In the genomic region with DNA sequence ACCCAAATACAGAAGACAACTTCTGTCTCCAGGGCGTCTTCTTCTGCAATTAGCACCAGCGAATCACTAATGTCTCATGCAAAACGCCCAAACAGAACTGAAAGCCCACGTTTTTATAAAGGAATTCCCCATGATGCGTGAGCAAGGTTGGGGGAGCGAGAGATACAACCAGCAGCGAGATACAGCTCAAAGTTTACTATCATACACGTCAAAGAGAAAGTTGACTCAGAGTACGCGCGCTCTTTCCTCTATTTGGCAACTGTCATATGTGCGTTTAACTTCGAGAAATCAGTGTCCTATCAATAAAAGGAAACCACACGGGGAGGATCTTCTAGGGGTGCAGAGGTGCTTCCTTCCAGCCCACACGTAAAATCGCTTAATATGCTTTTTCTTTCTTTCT, we compare ENCODE assay signal across 8 mouse cellular contexts. TPM values are rescaled to one million over a fixed set of nuclear protein-coding genes. Genes with fewer than 3 reads are reported as not detected.
DNase-seq lines count a peak whose midpoint lies in the region; ATAC-seq and TF ChIP-seq lines count a peak whose summit lies in the region.

No protein-coding gene starts in this region.

- no peak for ATAC-seq in heart, postnatal 0 days (ENCODE audit: insufficient read depth, low read depth)

- peak in 1 of 2 experiments; percentile 19 for DNase-seq in left cerebral cortex, adult 2 months (ENCODE audit: extremely low spot score in 1 of 2, low spot score in 2 of 2)
- DNase-seq in left cerebral cortex, postnatal 10 days (ENCODE audit: extremely low spot score in 1 of 2, low spot score in 2 of 2) = no peak
- DNase-seq in heart, postnatal 0 days (ENCODE audit: low spot score) = peak; percentile 28
- DNase-seq in T-cell, adult 2 months (ENCODE audit: low spot score) = no peak
- DNase-seq in gastrocnemius, postnatal 10 days = no peak
- DNase-seq in frontal cortex, postnatal 36 days (ENCODE audit: low spot score in 2 of 2) = no peak

- H3K9ac ChIP-seq in heart, postnatal 0 days (replicated peaks; ENCODE audit: low read depth, low read length) = peak overlapping the region; percentile 60

- no peaks in the 10 kb centered on the region for H3K36me3 ChIP-seq in heart, postnatal 0 days (replicated peaks; ENCODE audit: control insufficient read depth, insufficient read depth, low read length)
- H3K36me3 ChIP-seq in macrophage (ENCODE audit: inconsistent target) = no peaks in the 10 kb centered on the region

- WGBS in heart, postnatal 0 days = 4% methylated on average over 16 of the region's 16 CpGs
- WGBS in macrophage (ENCODE audit: missing documents) = 3% methylated on average over 15 of the region's 16 CpGs

- no peaks in the 10 kb centered on the region for H3K9me3 ChIP-seq in heart, postnatal 0 days (replicated peaks; ENCODE audit: control insufficient read depth, low read length)

- no peak for TF ChIP-seq CTCF in left cerebral cortex, adult 2 months (IDR thresholded peaks at IDR 0.05)
- TF ChIP-seq CTCF in heart, postnatal 0 days (IDR thresholded peaks at IDR 0.05; ENCODE audit: low read depth) = no peak

- H3K4me3 ChIP-seq in left cerebral cortex, adult 2 months = peak overlapping the region; percentile 78
- H3K4me3 ChIP-seq in brown adipose tissue, adult 24 weeks (ENCODE audit: insufficient read depth, low read depth, low read length) = peak overlapping the region; percentile 45
- H3K4me3 ChIP-seq in heart, postnatal 0 days (ENCODE audit: low read depth, low read length) = peak overlapping the region; percentile 83
- peak overlapping the region; percentile 47 for H3K4me3 ChIP-seq in macrophage (ENCODE audit: inconsistent target)

- intact Hi-C loops in left cerebral cortex, adult 2 months (cut with DNase I) = loop anchor here (1.0 to 5.0 kb wide), 2 partner anchors 285 to 536 kb away; no protein-coding TSS in a partner anchor
- intact Hi-C loops in left cerebral cortex, postnatal 10 days (cut with DNase I) = loop anchor here (10.0 kb wide), 1 partner anchor 168 kb away; no protein-coding TSS in a partner anchor

- TF ChIP-seq EP300 in heart, postnatal 0 days (IDR thresholded peaks at IDR 0.05; ENCODE audit: low read depth) = no peak

- no peaks in the 10 kb centered on the region for H3K27me3 ChIP-seq in heart, postnatal 0 days (ENCODE audit: control insufficient read depth, insufficient read depth, low read length)

- no peak overlapping the region for H3K27ac ChIP-seq in left cerebral cortex, adult 2 months
- no peak overlapping the region for H3K27ac ChIP-seq in brown adipose tissue, adult 24 weeks (replicated peaks; ENCODE audit: low read depth, low read length)
- H3K27ac ChIP-seq in heart, postnatal 0 days (ENCODE audit: low read depth) = no peak overlapping the region
- H3K27ac ChIP-seq in macrophage = no peak overlapping the region

- H3K4me1 ChIP-seq in brown adipose tissue, adult 24 weeks (ENCODE audit: control insufficient read depth, insufficient read depth, insufficient read length, low read length) = no peaks in the 10 kb centered on the region
- H3K4me1 ChIP-seq in heart, postnatal 0 days (ENCODE audit: control insufficient read depth, insufficient read depth) = no peaks in the 10 kb centered on the region

- peak overlapping the region; percentile 95 for H3K4me2 ChIP-seq in heart, postnatal 0 days (ENCODE audit: low read depth, low read length)

- H3K79me2 ChIP-seq in macrophage (ENCODE audit: inconsistent target) = no peaks in the 10 kb centered on the region

RNA-seq across cellular contexts. Expression of gene Tmtc2, which starts 1.4 kb away (rescaled TPM):
- 10 to 100 TPM; 11.5 to 12.7 TPM for total RNA-seq in left cerebral cortex, adult 2 months (2021)
- total RNA-seq in left cerebral cortex, postnatal 10 days (2021) = 1 to 10 TPM; 9.1 to 10.0 TPM
- polyA plus RNA-seq in brown adipose tissue, adult 24 weeks (2012; ENCODE audit: insufficient read depth, insufficient read length, missing spikeins) = 1.1 and 2.8 TPM in 2 replicates
- total RNA-seq in heart, postnatal 0 days (2014; rRNA removed; ENCODE audit: low replicate concordance) = 4.5 and 5.1 TPM in 2 replicates
- polyA plus RNA-seq in heart, postnatal 0 days (2015; fragmentation: Nextera tagmentation; extraction: Ambion mirVana) = 1.5 and 1.9 TPM in 2 replicates
- 10 to 100 TPM in 1 of 26 experiments, 1 to 10 TPM in 12, under 1 TPM in 13; 0.18 to 24.6 (median 1.1) TPM for total RNA-seq in macrophage (2018; cell fraction: chromatin; rRNA removed)
- under 1 TPM; 0.04 to 0.61 (median 0.22) TPM for total RNA-seq in macrophage (2018; cell fraction: cytosol; rRNA removed)
- total RNA-seq in macrophage (2018; cell fraction: nucleus; rRNA removed) = 10 to 100 TPM in 1 of 26 experiments, 1 to 10 TPM in 14, under 1 TPM in 11; 0.31 to 10.1 (median 1.2) TPM
- polyA plus RNA-seq in macrophage (2018) = 0.10 to 0.15 TPM (median 0.11 TPM) in 3 replicates
- total RNA-seq in gastrocnemius, postnatal 10 days (2021) = 1 to 10 TPM; 4.6 to 8.7 TPM
